Mouse (Mus musculus) kidney, embryonic 14.5 days (tissue): Measurements from ENCODE around the gene Tmprss5. TPM values are rescaled to one million over a fixed set of nuclear protein-coding genes. Genes with fewer than 3 reads are reported as not detected.

Experiments used
- ATAC-seq: fragments of 200-750 bp; cut with Nextera tagmentation; 2 replicates; pipeline ENCODE4 v1.8.0; 2017; ENCODE audit warnings: moderate number of reproducible peaks, mild to moderate bottlenecking, moderate TSS enrichment, moderate library complexity; ENCODE audit not compliant: low FRiP score, low TSS enrichment
- H3K27ac ChIP-seq: fragments of 300-500 bp; sonication (generic); 2 replicates; pipeline ENCODE4 v1.5.1; 2014; ENCODE audit warnings: low read depth, mild to moderate bottlenecking, low read length, moderate library complexity, mixed read lengths
- H3K27me3 ChIP-seq: fragments of 300-500 bp; sonication (generic); 2 replicates; pipeline ENCODE4 v1.6.1; 2014; ENCODE audit warnings: mild to moderate bottlenecking, low read length; ENCODE audit not compliant: control insufficient read depth, insufficient read depth
- H3K36me3 ChIP-seq: fragments of 300-500 bp; sonication (generic); 2 replicates; pipeline ENCODE4 v1.6.1; 2014; ENCODE audit warnings: low read length, mixed read lengths; ENCODE audit not compliant: control insufficient read depth, insufficient read depth
- H3K4me1 ChIP-seq: fragments of 300-500 bp; sonication (generic); 2 replicates; pipeline ENCODE4 v1.6.1; 2014; ENCODE audit warnings: low read length, mixed read lengths; ENCODE audit not compliant: control insufficient read depth, insufficient read depth
- H3K4me2 ChIP-seq: fragments of 300-500 bp; sonication (generic); replicated peaks from 2 replicates; pipeline ENCODE4 v1.6.1; 2014; ENCODE audit warnings: low read depth, mild to moderate bottlenecking, low read length
- H3K4me3 ChIP-seq: fragments of 300-500 bp; sonication (generic); 2 replicates; pipeline ENCODE4 v1.5.1; 2014; ENCODE audit warnings: mild to moderate bottlenecking, low read length
- H3K9ac ChIP-seq: fragments of 300-500 bp; sonication (generic); 2 replicates; pipeline ENCODE4 v1.6.1; 2014; ENCODE audit warnings: low read depth, mild to moderate bottlenecking, low read length, moderate library complexity
- H3K9me3 ChIP-seq: fragments of 300-500 bp; sonication (generic); 2 replicates; pipeline ENCODE4 v1.6.1; 2016; ENCODE audit warnings: low read length; ENCODE audit not compliant: control insufficient read depth
- WGBS: fragments of 180-500 bp; shearing (Covaris S2); extraction: QIAGEN DNeasy Blood & Tissue Kit; methylation state at CpG from one replicate; pipeline ENCODE4 v1.1.7; 2014; 5-methylcytosine and 5-hydroxymethylcytosine counted together
- polyA plus RNA-seq: library from polyadenylated mRNA; unstranded; fragments of >200 nt; fragmentation: Nextera tagmentation; extraction: Ambion mirVana; gene quantifications from 2 replicates; pipeline ENCODE4 v1.2.1, GENCODE M21; 2014

Tmprss5 gene
- polyA plus RNA-seq, 1 experiment from 2014 or later, result 0.26 TPM

GRCm38 (mm10) chr9:49143841-49144240, 62.8 kb downstream of the Tmprss5 start:
- H3K4me2 ChIP-seq, result no peak overlapping the region
- H3K36me3 ChIP-seq, result no peaks in the 10 kb centered on the region
- ATAC-seq, result no peak
- 81% methylated on average over 3 of the region's 3 CpGs for WGBS
- H3K27me3 ChIP-seq, result no peaks in the 10 kb centered on the region
- no peak overlapping the region for H3K4me3 ChIP-seq
- H3K4me1 ChIP-seq, result no peaks in the 10 kb centered on the region
- no peak overlapping the region for H3K27ac ChIP-seq
- H3K9ac ChIP-seq, result no peak overlapping the region
- H3K9me3 ChIP-seq, result no peaks in the 10 kb centered on the region

GRCm38 (mm10) chr9:49145776-49146175, 64.7 kb downstream of the Tmprss5 start:
- no peak overlapping the region for H3K9ac ChIP-seq
- no peak overlapping the region for H3K4me2 ChIP-seq
- no peaks in the 10 kb centered on the region for H3K4me1 ChIP-seq
- WGBS, result 87% methylated on average over 8 of the region's 8 CpGs
- no peaks in the 10 kb centered on the region for H3K9me3 ChIP-seq
- H3K27me3 ChIP-seq, result no peaks in the 10 kb centered on the region
- no peak overlapping the region for H3K4me3 ChIP-seq
- no peaks in the 10 kb centered on the region for H3K36me3 ChIP-seq
- H3K27ac ChIP-seq, result no peak overlapping the region
- ATAC-seq, result no peak

GRCm38 (mm10) chr9:49147031-49147430, 66.0 kb downstream of the Tmprss5 start:
- Histone ChIP-seq H3K4me3 (no peak overlapping the region), H3K9me3 (no peaks in the 10 kb centered on the region), H3K36me3 (no peaks in the 10 kb centered on the region), H3K4me2 (no peak overlapping the region), H3K27ac (no peak overlapping the region), H3K27me3 (no peaks in the 10 kb centered on the region), H3K9ac (no peak overlapping the region), H3K4me1 (no peaks in the 10 kb centered on the region)
- no peak for ATAC-seq
- 62% methylated on average over 3 of the region's 3 CpGs for WGBS

Other genes with a start within 250 kb of the Tmprss5 start
- 0.49 and 1.5 TPM in 2 replicates for gene Zbtb16, start 245.0 kb upstream of the Tmprss5 start, polyA plus RNA-seq
- gene Htr3a, start 170.2 kb upstream of the Tmprss5 start, polyA plus RNA-seq, result 0.45 and 0.54 TPM in 2 replicates
- not detected in 2 replicates for gene Htr3b, start 116.3 kb upstream of the Tmprss5 start, polyA plus RNA-seq
- 19.2 and 32.4 TPM in 2 replicates for gene Usp28, start 95.9 kb upstream of the Tmprss5 start, polyA plus RNA-seq
- 30.2 and 48.2 TPM in 2 replicates for gene Zw10, start 25.6 kb upstream of the Tmprss5 start, polyA plus RNA-seq
- not detected in 2 replicates for gene Gm4894, start 169.3 kb downstream of the Tmprss5 start, polyA plus RNA-seq